9 mouse cellular contexts compared by ENCODE assay signal in genomic region chr7:79228471-79228870, GRCm38 (mm10). TPM values are rescaled to one million over a fixed set of nuclear protein-coding genes. Genes with fewer than 3 reads are reported as not detected.
DNase-seq lines count a peak whose midpoint lies in the region; ATAC-seq lines count a peak whose summit lies in the region.
"Had no signal": no experiment of that assay in that cellular context is flagged by ENCODE, and none has a peak within 500 bp of the region (broad histone marks: within the 10 kb centered on the region; RNA-seq: fewer than 3 reads in every experiment).

No protein-coding gene starts in this region.

- H3K4me1 ChIP-seq in forebrain, embryonic 15.5 days: peaks cover 4% of the 10 kb centered on the region; the same call in 1 of the 2 replicates

- no peaks in the 10 kb centered on the region for H3K9me3 ChIP-seq in forebrain, embryonic 15.5 days

- no peak overlapping the region for H3K4me3 ChIP-seq in forebrain, embryonic 15.5 days

- H3K27me3 ChIP-seq in forebrain, embryonic 15.5 days: no peaks in the 10 kb centered on the region

- no peak overlapping the region for H3K9ac ChIP-seq in forebrain, embryonic 15.5 days (replicated peaks)

- peak; percentile 35 for DNase-seq in MEL-GATA-1-ER (ENCODE audit: extremely low read depth, low read depth)
- DNase-seq in layer of hippocampus, adult 9-11 months: peak; percentile 49
- peak; percentile 88 for DNase-seq in lung, postnatal 10 days
- peak; percentile 63 for DNase-seq in retina, postnatal 7 days (ENCODE audit: low read depth, low spot score)
- DNase-seq in urinary bladder, adult 2 months (ENCODE audit: low spot score): peak; percentile 82

- no peak overlapping the region for H3K4me2 ChIP-seq in forebrain, embryonic 15.5 days (replicated peaks)

- ATAC-seq in cerebellum, adult (ENCODE audit: insufficient number of reproducible peaks, low FRiP score, low TSS enrichment): peak; percentile 66; the same call in 1 of the 2 replicates
- ATAC-seq in forebrain, embryonic 15.5 days (replicated peaks): 0 out of 2 replicates have a peak, but pooled peaks have one; percentile 29
- peak; percentile 58 to 67 for ATAC-seq in hematopoietic stem cell, adult 5-6 weeks (replicated peaks in 1 of 2; ENCODE audit: insufficient read depth in 1 of 2, low FRiP score in 2 of 2, low TSS enrichment in 1 of 2, low read depth in 1 of 2, poor library complexity in 2 of 2, severe bottlenecking in 2 of 2)

- no peak overlapping the region for H3K27ac ChIP-seq in forebrain, embryonic 15.5 days (replicated peaks)
- H3K27ac ChIP-seq: macrophage had no signal

- 24% methylated on average over 9 of the region's 9 CpGs for WGBS in forebrain, embryonic 15.5 days

- no peaks in the 10 kb centered on the region for H3K36me3 ChIP-seq in forebrain, embryonic 15.5 days

RNA-seq across cellular contexts. Expression of gene Abhd2, which starts 44.5 kb away (rescaled TPM):
- 23.1 and 24.0 TPM in 2 replicates for polyA plus RNA-seq in forebrain, embryonic 15.5 days (2015; fragmentation: Nextera tagmentation; extraction: Ambion mirVana)
- total RNA-seq in hematopoietic stem cell, adult 5-6 weeks (2017): 39.1 and 45.4 TPM in 2 replicates
- 14.9 and 27.9 TPM in 2 replicates for polyA plus RNA-seq in urinary bladder, adult 2 months (2012; rRNA removed)

Comparison
In these comparisons a context has a peak if more than half of its experiments do, and no peak if none do; other contexts are left out.
1. DNase-seq: peak in every context shown above with its lines; median percentile 88 in lung, postnatal 10 days; 82 in urinary bladder, adult 2 months; 63 in retina, postnatal 7 days; 49 in layer of hippocampus, adult 9-11 months; 35 in MEL-GATA-1-ER.